Mouse (Mus musculus): Measurements from ENCODE around the gene Ms4a2. TPM values are rescaled to one million over a fixed set of nuclear protein-coding genes. Genes with fewer than 3 reads are reported as not detected.

The Ms4a2 gene
- polyA plus RNA-seq (2014; fragmentation: Illumina TruSeq; extraction: RNeasy Lipid Tissue Mini Kit (QIAGEN cat#74804); ENCODE audit: low read depth, low replicate concordance): 5.0 TPM

DNA sequence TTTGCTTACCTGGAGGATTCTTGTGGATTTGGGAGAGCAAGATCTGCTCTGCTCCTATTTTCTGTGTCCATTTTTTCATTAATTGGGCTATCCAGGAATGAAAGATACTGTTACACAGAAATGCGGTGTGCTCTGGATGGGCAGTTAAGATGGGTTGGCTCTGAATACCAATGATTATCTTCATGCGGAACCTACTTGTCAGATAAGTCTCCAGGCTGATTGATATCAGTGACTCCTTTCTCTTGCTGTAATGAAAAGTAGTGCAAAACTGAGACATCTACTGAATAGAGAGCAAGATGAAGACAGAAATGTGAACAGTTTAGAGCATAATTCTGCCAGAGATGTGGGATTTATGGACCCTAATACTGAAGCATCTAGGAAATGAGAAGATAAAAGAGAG, at the start of gene Ms4a2:
Gene Ms4a2, minus strand, starts transcription at position 169 of the 400 bp plus-strand sequence.

DNA sequence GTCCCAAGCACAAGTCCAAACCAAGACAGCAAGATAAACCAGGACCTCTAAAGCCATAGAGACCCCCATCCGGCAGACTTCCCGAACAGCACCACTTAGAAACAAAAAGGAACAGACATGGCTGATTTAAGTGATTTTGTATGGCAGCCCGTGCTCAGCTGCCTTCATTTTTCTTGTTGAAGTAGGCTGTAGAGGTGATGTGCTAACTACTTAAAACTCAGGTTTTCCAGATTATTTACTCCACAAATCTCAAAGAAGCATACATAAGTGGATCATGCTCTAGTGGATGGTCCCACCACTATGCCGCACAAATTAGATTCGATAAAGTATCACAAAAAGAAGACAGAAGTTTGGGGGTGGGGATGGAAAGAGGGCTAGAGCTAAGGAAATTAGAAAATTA, 36.9 kb upstream of the Ms4a2 start, which contains the start of gene Oosp2:
Gene Oosp2, minus strand, starts transcription at position 101 of the 400 bp plus-strand sequence.

DNA sequence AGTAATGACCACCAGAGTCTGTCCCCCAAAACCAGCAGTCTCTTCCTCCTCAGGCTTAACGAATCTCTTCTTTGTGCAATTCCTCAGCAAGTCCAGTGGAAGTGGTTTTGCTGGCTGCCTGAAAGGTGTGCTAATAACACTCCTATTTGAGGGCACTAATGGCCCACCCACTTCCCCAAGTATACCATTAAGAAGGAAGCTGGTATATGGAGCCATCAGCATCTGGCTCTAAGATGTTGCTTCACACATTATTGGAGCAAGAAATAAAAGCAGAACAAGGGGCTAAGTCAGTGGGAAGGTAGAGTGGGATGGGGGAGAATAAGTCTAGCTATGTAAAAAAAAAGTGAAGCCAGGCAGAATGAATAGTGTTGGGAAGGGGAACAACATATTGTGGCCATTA, 17.2 kb upstream of the Ms4a2 start, which contains the start of gene Ms4a3:
Gene Ms4a3, minus strand, starts transcription at position 120 of the 400 bp plus-strand sequence.

DNA sequence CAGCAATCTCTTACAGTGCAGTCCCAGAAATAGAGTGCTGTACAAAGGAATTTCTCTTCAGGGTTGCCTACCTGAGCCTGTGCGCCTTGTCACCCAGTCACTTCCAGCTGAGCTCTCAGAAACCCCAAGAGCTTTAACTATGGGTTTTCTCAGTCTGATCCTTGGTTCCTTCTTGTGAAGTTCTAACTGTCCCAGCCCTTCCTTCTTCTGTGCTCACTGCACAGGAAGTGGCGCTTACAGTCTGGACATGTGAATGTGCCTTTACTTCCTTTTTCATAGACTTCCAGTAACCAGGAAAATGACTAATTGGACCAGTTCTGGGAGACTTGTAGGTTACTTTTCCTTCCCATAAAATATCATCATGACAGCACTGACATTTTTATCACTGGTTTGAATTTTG, 18.9 kb downstream of the Ms4a2 start, which contains the start of gene Ms4a6d:
Gene Ms4a6d, minus strand, starts transcription at position 247 of the 400 bp plus-strand sequence.

Other genes with a start within 250 kb of the Ms4a2 start
- gene Ms4a4a, start 248.2 kb downstream of the Ms4a2 start, polyA plus RNA-seq (2014; fragmentation: Illumina TruSeq; extraction: RNeasy Lipid Tissue Mini Kit (QIAGEN cat#74804); ENCODE audit: low read depth, low replicate concordance): 0.61 TPM
- gene Ms4a4c, start 218.9 kb downstream of the Ms4a2 start, polyA plus RNA-seq (2014; fragmentation: Illumina TruSeq; extraction: RNeasy Lipid Tissue Mini Kit (QIAGEN cat#74804); ENCODE audit: low read depth, low replicate concordance): 1.3 TPM
- gene Ms4a4b, start 180.2 kb downstream of the Ms4a2 start, polyA plus RNA-seq (2014; fragmentation: Illumina TruSeq; extraction: RNeasy Lipid Tissue Mini Kit (QIAGEN cat#74804); ENCODE audit: low read depth, low replicate concordance): 1.1 TPM
- 4.2 TPM for gene Ms4a6c, start 154.4 kb downstream of the Ms4a2 start, polyA plus RNA-seq (2014; fragmentation: Illumina TruSeq; extraction: RNeasy Lipid Tissue Mini Kit (QIAGEN cat#74804); ENCODE audit: low read depth, low replicate concordance)
- not detected for gene Gm8369, start 137.8 kb downstream of the Ms4a2 start, polyA plus RNA-seq (2014; fragmentation: Illumina TruSeq; extraction: RNeasy Lipid Tissue Mini Kit (QIAGEN cat#74804); ENCODE audit: low read depth, low replicate concordance)
- 2.7 TPM for gene Ms4a6b, start 107.2 kb downstream of the Ms4a2 start, polyA plus RNA-seq (2014; fragmentation: Illumina TruSeq; extraction: RNeasy Lipid Tissue Mini Kit (QIAGEN cat#74804); ENCODE audit: low read depth, low replicate concordance)
- 2.9 TPM for gene Ms4a4d, start 86.9 kb downstream of the Ms4a2 start, polyA plus RNA-seq (2014; fragmentation: Illumina TruSeq; extraction: RNeasy Lipid Tissue Mini Kit (QIAGEN cat#74804); ENCODE audit: low read depth, low replicate concordance)
- gene Ms4a6d, start 18.9 kb downstream of the Ms4a2 start, polyA plus RNA-seq (2014; fragmentation: Illumina TruSeq; extraction: RNeasy Lipid Tissue Mini Kit (QIAGEN cat#74804); ENCODE audit: low read depth, low replicate concordance): 0.97 TPM
- not detected for gene Ms4a3, start 17.1 kb upstream of the Ms4a2 start, polyA plus RNA-seq (2014; fragmentation: Illumina TruSeq; extraction: RNeasy Lipid Tissue Mini Kit (QIAGEN cat#74804); ENCODE audit: low read depth, low replicate concordance)
- not detected for gene Oosp2, start 36.8 kb upstream of the Ms4a2 start, polyA plus RNA-seq (2014; fragmentation: Illumina TruSeq; extraction: RNeasy Lipid Tissue Mini Kit (QIAGEN cat#74804); ENCODE audit: low read depth, low replicate concordance)
- gene Oosp1, start 67.4 kb upstream of the Ms4a2 start, polyA plus RNA-seq (2014; fragmentation: Illumina TruSeq; extraction: RNeasy Lipid Tissue Mini Kit (QIAGEN cat#74804); ENCODE audit: low read depth, low replicate concordance): not detected
- not detected for gene Oosp3, start 73.3 kb upstream of the Ms4a2 start, polyA plus RNA-seq (2014; fragmentation: Illumina TruSeq; extraction: RNeasy Lipid Tissue Mini Kit (QIAGEN cat#74804); ENCODE audit: low read depth, low replicate concordance)
- gene Gif, start 123.8 kb upstream of the Ms4a2 start, polyA plus RNA-seq (2014; fragmentation: Illumina TruSeq; extraction: RNeasy Lipid Tissue Mini Kit (QIAGEN cat#74804); ENCODE audit: low read depth, low replicate concordance): not detected
- gene Mrpl16, start 146.7 kb upstream of the Ms4a2 start, polyA plus RNA-seq (2014; fragmentation: Illumina TruSeq; extraction: RNeasy Lipid Tissue Mini Kit (QIAGEN cat#74804); ENCODE audit: low read depth, low replicate concordance): 54.7 TPM
- gene Stx3, start 195.7 kb upstream of the Ms4a2 start, polyA plus RNA-seq (2014; fragmentation: Illumina TruSeq; extraction: RNeasy Lipid Tissue Mini Kit (QIAGEN cat#74804); ENCODE audit: low read depth, low replicate concordance): 54.3 TPM
- gene Olfr1417, start 215.5 kb upstream of the Ms4a2 start, polyA plus RNA-seq (2014; fragmentation: Illumina TruSeq; extraction: RNeasy Lipid Tissue Mini Kit (QIAGEN cat#74804); ENCODE audit: low read depth, low replicate concordance): not detected
- not detected for gene Olfr1418, start 237.3 kb upstream of the Ms4a2 start, polyA plus RNA-seq (2014; fragmentation: Illumina TruSeq; extraction: RNeasy Lipid Tissue Mini Kit (QIAGEN cat#74804); ENCODE audit: low read depth, low replicate concordance)